ENCODE assay signal across 12 mouse cellular contexts in the genomic region with DNA sequence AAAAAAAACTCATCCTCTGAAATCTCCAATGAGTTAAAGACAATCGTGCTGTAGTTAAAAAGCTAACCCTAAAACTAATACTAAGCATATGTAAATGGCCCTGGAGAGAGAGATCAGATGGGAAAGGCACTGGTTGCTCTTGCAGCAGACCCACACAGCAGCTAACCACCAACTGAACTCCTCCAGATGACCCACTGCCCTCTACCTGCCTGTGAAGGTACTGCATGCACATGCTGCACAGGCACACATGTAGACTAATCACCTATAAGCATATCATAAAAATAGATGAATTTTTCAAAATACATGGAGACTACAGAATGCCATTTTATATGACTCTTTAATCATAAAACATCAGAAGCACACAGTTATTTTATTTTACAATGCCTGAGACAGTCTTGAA. TPM values are rescaled to one million over a fixed set of nuclear protein-coding genes. Genes with fewer than 3 reads are reported as not detected.
DNase-seq lines count a peak whose midpoint lies in the region; ATAC-seq and TF ChIP-seq lines count a peak whose summit lies in the region.
"Had no signal": no experiment of that assay in that cellular context is flagged by ENCODE, and none has a peak within 500 bp of the region (broad histone marks: within the 10 kb centered on the region; RNA-seq: fewer than 3 reads in every experiment).

No protein-coding gene starts in this region.

- H3K4me1 ChIP-seq in cerebellum, adult 2 months (ENCODE audit: control insufficient read depth, insufficient read depth, low read length) = peaks cover under 1% of the 10 kb centered on the region
- no peaks in the 10 kb centered on the region for H3K4me1 ChIP-seq in lung, postnatal 0 days (ENCODE audit: insufficient read depth, low read depth, low read length)
- no peaks in the 10 kb centered on the region for H3K4me1 ChIP-seq in stomach, postnatal 0 days (replicated peaks; ENCODE audit: control insufficient read depth, insufficient read depth)

- ATAC-seq in lung, postnatal 0 days = no peak
- 0 out of 2 replicates have a peak, but pooled peaks have one; percentile 22 for ATAC-seq in erythroblast, adult 5-6 weeks (replicated peaks; ENCODE audit: low FRiP score, poor library complexity, severe bottlenecking)
- ATAC-seq in stomach, postnatal 0 days (ENCODE audit: low FRiP score, low TSS enrichment) = no peak
- ATAC-seq: hindbrain, embryonic 16.5 days; midbrain, embryonic 15.5 days had no signal

- no peak overlapping the region for H3K4me3 ChIP-seq in cerebellum, adult 2 months (replicated peaks; ENCODE audit: insufficient read depth, low read depth, low read length)
- H3K4me3 ChIP-seq in lung, postnatal 0 days (ENCODE audit: low read depth, low read length) = no peak overlapping the region
- H3K4me3 ChIP-seq in stomach, postnatal 0 days (ENCODE audit: low read depth, low read length) = no peak overlapping the region
- H3K4me3 ChIP-seq: embryonic facial prominence, embryonic 13.5 days; midbrain, embryonic 15.5 days had no signal

- DNase-seq in cerebellum, adult 2 months = no peak
- no peak for DNase-seq in cerebellum, postnatal 36 days
- no peak for DNase-seq in lung, postnatal 0 days (ENCODE audit: low spot score)
- DNase-seq in lung, postnatal 25 days (ENCODE audit: low spot score) = no peak
- no peak for DNase-seq in stomach, postnatal 0 days (ENCODE audit: low spot score)
- DNase-seq in ovary, postnatal 10 days (ENCODE audit: low spot score) = no peak
- no peak for DNase-seq in layer of hippocampus, postnatal 25 days (ENCODE audit: extremely low spot score in 1 of 2, low spot score in 1 of 2)
- DNase-seq: heart, adult 18-20 months had no signal

- no peak for TF ChIP-seq EP300 in lung, postnatal 0 days (IDR thresholded peaks at IDR 0.05)
- TF ChIP-seq EP300 in stomach, postnatal 0 days (optimal IDR thresholded peaks at IDR 0.05) = no peak

- H3K36me3 ChIP-seq in lung, postnatal 0 days (ENCODE audit: insufficient read depth, low read length) = no peaks in the 10 kb centered on the region
- H3K36me3 ChIP-seq in stomach, postnatal 0 days (ENCODE audit: control insufficient read depth, insufficient read depth, low read length) = peaks cover 3% of the 10 kb centered on the region; the same call in 1 of the 2 replicates

- H3K27me3 ChIP-seq in cerebellum, adult 2 months (ENCODE audit: control insufficient read depth, insufficient read depth, low read length) = no peaks in the 10 kb centered on the region
- H3K27me3 ChIP-seq in lung, postnatal 0 days (replicated peaks; ENCODE audit: insufficient read depth, low read length) = no peaks in the 10 kb centered on the region
- H3K27me3 ChIP-seq in stomach, postnatal 0 days (ENCODE audit: control insufficient read depth, insufficient read depth, low read length) = no peaks in the 10 kb centered on the region
- H3K27me3 ChIP-seq: embryonic facial prominence, embryonic 13.5 days; midbrain, embryonic 15.5 days had no signal

- no peak overlapping the region for H3K4me2 ChIP-seq in lung, postnatal 0 days (replicated peaks; ENCODE audit: low read depth, low read length)
- H3K4me2 ChIP-seq in stomach, postnatal 0 days (replicated peaks; ENCODE audit: low read depth) = no peak overlapping the region
- H3K4me2 ChIP-seq: embryonic facial prominence, embryonic 13.5 days; midbrain, embryonic 15.5 days had no signal

- no peaks in the 10 kb centered on the region for H3K9me3 ChIP-seq in lung, postnatal 0 days (ENCODE audit: low read length)
- no peaks in the 10 kb centered on the region for H3K9me3 ChIP-seq in stomach, postnatal 0 days (ENCODE audit: control insufficient read depth, low read length)
- H3K9me3 ChIP-seq: embryonic facial prominence, embryonic 13.5 days; midbrain, embryonic 15.5 days had no signal

- no peak overlapping the region for H3K27ac ChIP-seq in cerebellum, adult 2 months (ENCODE audit: insufficient read depth, low read length)
- no peak overlapping the region for H3K27ac ChIP-seq in lung, postnatal 0 days (ENCODE audit: low read length)
- no peak overlapping the region for H3K27ac ChIP-seq in stomach, postnatal 0 days (replicated peaks)
- H3K27ac ChIP-seq: embryonic facial prominence, embryonic 13.5 days; midbrain, embryonic 15.5 days had no signal

- WGBS in cerebellum, adult 2 months = 93% methylated on average over 1 of the region's 1 CpGs
- 95% methylated on average over 1 of the region's 1 CpGs for WGBS in lung, postnatal 0 days
- 91% methylated on average over 1 of the region's 1 CpGs for WGBS in stomach, postnatal 0 days

- no peak overlapping the region for H3K9ac ChIP-seq in lung, postnatal 0 days (replicated peaks; ENCODE audit: low read depth)
- no peak overlapping the region for H3K9ac ChIP-seq in stomach, postnatal 0 days (ENCODE audit: low read length)
- H3K9ac ChIP-seq: embryonic facial prominence, embryonic 13.5 days; midbrain, embryonic 15.5 days had no signal

- 0 out of 2 replicates have a peak, but pooled peaks have one; percentile 14 for TF ChIP-seq CTCF in cerebellum, adult 2 months (IDR thresholded peaks at IDR 0.05; ENCODE audit: borderline replicate concordance, insufficient read depth, low read depth, low read length)
- TF ChIP-seq CTCF in lung, postnatal 0 days (IDR thresholded peaks at IDR 0.05) = peak; percentile 45
- TF ChIP-seq CTCF in stomach, postnatal 0 days (IDR thresholded peaks at IDR 0.05; ENCODE audit: low read depth) = peak; percentile 52

- no peak for TF ChIP-seq POLR2A in cerebellum, adult 2 months (IDR thresholded peaks at IDR 0.05; ENCODE audit: borderline replicate concordance, insufficient read depth, low read length)

RNA-seq across cellular contexts. Expression of a gene that starts 14.8 kb away (rescaled TPM):
- polyA plus RNA-seq in cerebellum, adult 2 months (2012; rRNA removed) = 45.0 and 49.7 TPM in 2 replicates
- polyA plus RNA-seq in lung, postnatal 0 days (2015; fragmentation: Nextera tagmentation; extraction: Ambion mirVana) = 13.2 and 15.4 TPM in 2 replicates
- 59.6 and 64.9 TPM in 2 replicates for total RNA-seq in erythroblast, adult 5-6 weeks (2015; ENCODE audit: low replicate concordance)
- total RNA-seq in erythroblast, adult 5-6 weeks (2017; ENCODE audit: low replicate concordance) = 55.3 and 93.8 TPM in 2 replicates
- polyA plus RNA-seq in stomach, postnatal 0 days (2015; fragmentation: Nextera tagmentation; extraction: Ambion mirVana) = 15.7 and 16.2 TPM in 2 replicates
- total RNA-seq in layer of hippocampus, postnatal 25 days (2021) = 10 to 100 TPM; 41.7 to 48.0 TPM
